Comparison of ENCODE assay signal across 19 mouse cellular contexts in genomic region chr1:70529771-70530170, GRCm38 (mm10).
DNase-seq lines count a peak whose midpoint lies in the region; ATAC-seq lines count a peak whose summit lies in the region.
"Had no signal": no experiment of that assay in that cellular context is flagged by ENCODE, and none has a peak within 500 bp of the region (broad histone marks: within the 10 kb centered on the region; RNA-seq: fewer than 3 reads in every experiment).

No protein-coding gene starts in this region.

- H3K9me3 ChIP-seq in heart, embryonic 11.5 days (replicated peaks; ENCODE audit: control insufficient read depth, low read length) = no peaks in the 10 kb centered on the region
- H3K9me3 ChIP-seq in heart, embryonic 16.5 days (replicated peaks; ENCODE audit: control insufficient read depth, low read length) = no peaks in the 10 kb centered on the region
- H3K9me3 ChIP-seq: embryonic facial prominence, embryonic 15.5 days; forebrain, embryonic 10.5 days; heart, embryonic 15.5 days; neural tube, embryonic 13.5 days had no signal

- H3K9ac ChIP-seq in heart, embryonic 11.5 days (ENCODE audit: low read depth, low read length) = no peak overlapping the region
- H3K9ac ChIP-seq in heart, embryonic 16.5 days (ENCODE audit: low read length) = no peak overlapping the region
- H3K9ac ChIP-seq: embryonic facial prominence, embryonic 15.5 days; heart, embryonic 15.5 days; neural tube, embryonic 13.5 days had no signal

- no peaks in the 10 kb centered on the region for H3K27me3 ChIP-seq in heart, embryonic 11.5 days (ENCODE audit: control insufficient read depth, insufficient read depth, low read length)
- H3K27me3 ChIP-seq in heart, embryonic 16.5 days (ENCODE audit: control insufficient read depth, insufficient read depth, low read length) = no peaks in the 10 kb centered on the region
- H3K27me3 ChIP-seq: CH12.LX; embryonic facial prominence, embryonic 15.5 days; heart, embryonic 15.5 days; neural tube, embryonic 13.5 days had no signal

- no peaks in the 10 kb centered on the region for H3K4me1 ChIP-seq in heart, embryonic 11.5 days (ENCODE audit: control insufficient read depth, insufficient read depth, low read length)
- no peaks in the 10 kb centered on the region for H3K4me1 ChIP-seq in heart, embryonic 16.5 days (ENCODE audit: control insufficient read depth, insufficient read depth, low read length)
- H3K4me1 ChIP-seq: embryonic facial prominence, embryonic 15.5 days; forebrain, embryonic 10.5 days; neural tube, embryonic 13.5 days had no signal

- no peak for ATAC-seq in heart, embryonic 11.5 days (replicated peaks; ENCODE audit: insufficient number of reproducible peaks, low FRiP score, low TSS enrichment)
- ATAC-seq in heart, embryonic 16.5 days (replicated peaks; ENCODE audit: extremely low read depth, insufficient read depth, low FRiP score) = no peak; the same call in 1 of the 2 replicates

- no peak overlapping the region for H3K4me2 ChIP-seq in heart, embryonic 11.5 days
- H3K4me2 ChIP-seq in heart, embryonic 16.5 days (ENCODE audit: low read depth, low read length) = no peak overlapping the region
- H3K4me2 ChIP-seq: embryonic facial prominence, embryonic 15.5 days; heart, embryonic 15.5 days; neural tube, embryonic 13.5 days had no signal

- H3K4me3 ChIP-seq in heart, embryonic 11.5 days (ENCODE audit: low read depth, low read length) = no peak overlapping the region
- no peak overlapping the region for H3K4me3 ChIP-seq in heart, embryonic 16.5 days (ENCODE audit: low read length)
- H3K4me3 ChIP-seq: embryonic facial prominence, embryonic 15.5 days; forebrain, embryonic 10.5 days; heart, embryonic 15.5 days; neural tube, embryonic 13.5 days had no signal

- H3K27ac ChIP-seq in heart, embryonic 11.5 days (ENCODE audit: low read depth, low read length) = no peak overlapping the region
- H3K27ac ChIP-seq in heart, embryonic 16.5 days (ENCODE audit: low read length) = peak overlapping the region; percentile 41; the same call in 1 of the 2 replicates
- H3K27ac ChIP-seq: embryonic facial prominence, embryonic 15.5 days; forebrain, embryonic 10.5 days; heart, embryonic 15.5 days; neural tube, embryonic 13.5 days had no signal

- H3K36me3 ChIP-seq in heart, embryonic 11.5 days (ENCODE audit: control insufficient read depth, insufficient read depth, low read length) = no peaks in the 10 kb centered on the region
- no peaks in the 10 kb centered on the region for H3K36me3 ChIP-seq in heart, embryonic 16.5 days (ENCODE audit: control insufficient read depth, insufficient read depth)
- H3K36me3 ChIP-seq: embryonic facial prominence, embryonic 15.5 days; forebrain, embryonic 10.5 days; heart, embryonic 15.5 days; neural tube, embryonic 13.5 days had no signal

- peak; percentile 9 to 29 for DNase-seq in cerebellum, postnatal 25 days
- DNase-seq in cerebellum, adult 9-10 months = no peak
- DNase-seq in heart, adult 8-10 months (ENCODE audit: low spot score) = peak; percentile 12
- DNase-seq in left cerebral cortex, postnatal 25 days (ENCODE audit: low spot score in 2 of 2) = peak; percentile 9 to 45
- no peak for DNase-seq in thymus, postnatal 0 days (ENCODE audit: low spot score)
- DNase-seq in ovary, adult 18-20 months (ENCODE audit: low spot score) = no peak
- DNase-seq: adrenal gland, adult 2 months; embryo, embryonic 11 days; kidney, adult 18-20 months; kidney, postnatal 14 days; lung, adult 18-20 months; thymus, adult 2 months had no signal

- intact Hi-C loops in left cerebral cortex, postnatal 25 days (cut with DNase I) = no loop called here

- WGBS in heart, embryonic 11.5 days (ENCODE audit: insufficient replicate concordance) = 71% methylated on average over 2 of the region's 2 CpGs
- 42% methylated on average over 2 of the region's 2 CpGs for WGBS in heart, embryonic 16.5 days

Comparison
In these comparisons a context has a peak if more than half of its experiments do, and no peak if none do; other contexts are left out.
1. DNase-seq: peak in cerebellum, postnatal 25 days (2 of 2), heart, adult 8-10 months (single experiment) and left cerebral cortex, postnatal 25 days (2 of 2); none in cerebellum, adult 9-10 months (single experiment), thymus, postnatal 0 days (single experiment) and ovary, adult 18-20 months (single experiment).